Mouse (Mus musculus): ENCODE data around the gene Kansl1.

The Kansl1 gene

DNA sequence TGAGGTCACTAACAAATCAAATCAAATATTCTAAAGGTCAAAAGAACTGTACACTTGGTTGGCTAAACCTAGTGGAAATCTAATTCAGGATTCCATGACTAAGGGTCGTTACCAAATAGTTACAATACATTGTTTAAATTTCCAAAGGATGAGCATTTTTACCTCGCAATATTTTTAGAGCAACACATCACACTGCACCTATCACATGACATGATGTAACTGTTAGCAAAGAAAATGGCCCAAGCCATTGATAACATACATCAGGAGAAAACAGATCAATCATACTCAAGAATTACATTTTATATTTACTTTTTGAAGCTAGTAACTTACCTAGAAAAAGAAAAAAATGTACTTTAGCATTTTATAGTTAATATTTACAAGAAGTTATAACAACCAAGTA is 29.0 kb downstream of the Kansl1 start:
- DNase-seq (ENCODE audit: low spot score in 2 of 2), result no peak

GRCm38 (mm10) chr11:104438450-104438849 is 30.2 kb downstream of the Kansl1 start:
- DNase-seq (ENCODE audit: low spot score in 2 of 2), result no peak

GRCm38 (mm10) chr11:104436394-104436954 is 32.2 kb downstream of the Kansl1 start:
- no peak for DNase-seq (ENCODE audit: low spot score in 2 of 2)

- DNase-seq (ENCODE audit: low spot score in 2 of 2), result no peak
These were observed 32.9 kb downstream of the Kansl1 start for GRCm38 (mm10) chr11:104435753-104436152.

GRCm38 (mm10) chr11:104435141-104435540 is 33.5 kb downstream of the Kansl1 start:
- DNase-seq (ENCODE audit: low spot score in 2 of 2), result no peak

GRCm38 (mm10) chr11:104432251-104432650 is 36.4 kb downstream of the Kansl1 start:
- DNase-seq (ENCODE audit: low spot score in 2 of 2), result no peak

DNA sequence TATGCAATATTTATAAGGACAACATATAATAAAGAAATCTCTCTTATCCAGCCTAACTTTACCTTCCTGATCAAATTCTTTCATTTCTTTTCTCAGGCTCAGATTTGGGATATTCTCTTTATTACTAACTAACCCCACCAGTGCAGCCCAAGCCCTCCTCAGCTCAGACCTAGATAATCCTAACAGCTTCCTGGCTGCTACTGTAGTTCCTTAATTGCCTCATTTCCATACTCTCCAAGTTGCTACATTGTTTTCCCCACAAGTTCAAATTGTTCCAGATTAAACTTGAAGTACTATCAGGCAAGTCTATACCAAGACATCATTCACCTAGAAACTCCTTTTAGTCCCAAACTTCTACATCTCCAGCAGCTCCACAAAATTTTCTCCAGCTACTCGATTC is 36.9 kb downstream of the Kansl1 start:
- no peak for DNase-seq (ENCODE audit: low spot score in 2 of 2)

- DNase-seq (ENCODE audit: low spot score in 2 of 2), result peak; percentile 30 to 32
These were observed 43.8 kb downstream of the Kansl1 start for GRCm38 (mm10) chr11:104424727-104425416.

GRCm38 (mm10) chr11:104412254-104412653 is 56.4 kb downstream of the Kansl1 start:
- no peak for DNase-seq (ENCODE audit: low spot score in 2 of 2)

DNA sequence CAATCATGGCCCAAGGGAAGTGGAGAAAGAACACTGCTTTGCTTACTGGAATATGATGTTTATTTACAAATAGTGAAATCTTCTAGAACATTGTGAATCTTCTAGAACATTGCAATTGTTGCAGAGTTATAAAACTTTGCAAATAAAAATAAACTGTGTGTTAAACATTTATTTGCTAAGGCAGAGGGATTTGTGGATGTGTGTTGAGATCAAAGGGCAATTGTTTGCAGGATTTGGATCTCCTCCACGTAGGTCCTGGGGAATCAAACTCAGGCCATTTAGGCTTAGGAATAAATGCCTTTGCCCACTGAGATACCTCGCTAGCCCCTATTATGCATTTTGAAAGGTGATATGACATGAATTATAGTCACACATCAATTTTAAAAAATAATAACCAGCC is 61.3 kb downstream of the Kansl1 start:
- DNase-seq (ENCODE audit: low spot score in 2 of 2), result no peak

DNA sequence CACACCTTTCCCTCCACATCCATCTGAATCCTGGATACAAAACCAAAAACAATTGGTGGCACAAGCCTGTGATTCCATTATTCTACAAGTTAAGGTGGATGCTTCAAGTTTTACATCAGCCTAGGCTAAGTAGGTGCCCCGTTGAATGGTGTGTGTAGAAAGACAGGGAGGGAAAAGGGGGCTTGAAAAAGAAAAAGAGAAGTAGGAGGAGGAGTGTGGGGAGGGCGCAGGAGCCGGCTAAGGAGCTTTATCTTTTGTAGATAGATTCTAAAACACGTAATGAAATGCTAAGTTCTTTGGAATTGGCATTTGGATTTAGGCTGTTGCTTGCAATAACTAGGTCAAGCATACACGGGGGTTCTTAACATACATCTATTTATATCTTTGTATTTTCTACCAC is 67.7 kb downstream of the Kansl1 start:
- no peak for DNase-seq (ENCODE audit: low spot score in 2 of 2)

- DNase-seq (ENCODE audit: low spot score in 2 of 2), result no peak
These were observed 69.0 kb downstream of the Kansl1 start for GRCm38 (mm10) chr11:104399459-104400216.

GRCm38 (mm10) chr11:104395648-104396047 is 73.0 kb downstream of the Kansl1 start:
- no peak for DNase-seq (ENCODE audit: low spot score in 2 of 2)

DNA sequence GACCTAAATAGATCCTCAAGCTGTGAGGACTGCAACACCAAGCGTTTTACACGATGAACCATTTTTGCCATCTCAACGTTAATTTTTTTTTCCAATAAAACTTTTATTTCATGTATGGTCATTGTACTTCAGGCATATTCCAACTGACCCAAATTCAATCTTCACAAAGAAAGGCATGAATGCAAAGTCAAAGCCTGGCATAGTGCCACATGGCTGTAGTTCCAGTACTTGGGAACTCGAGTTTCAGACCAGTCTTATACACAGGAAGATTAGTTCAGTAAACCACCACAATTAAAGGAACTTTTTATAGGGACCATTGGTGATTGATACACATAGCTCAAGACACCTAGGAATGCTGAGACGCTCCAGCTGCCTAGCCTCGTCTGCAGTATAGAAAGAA is 75.5 kb downstream of the Kansl1 start:
- DNase-seq (ENCODE audit: low spot score in 2 of 2), result no peak

DNA sequence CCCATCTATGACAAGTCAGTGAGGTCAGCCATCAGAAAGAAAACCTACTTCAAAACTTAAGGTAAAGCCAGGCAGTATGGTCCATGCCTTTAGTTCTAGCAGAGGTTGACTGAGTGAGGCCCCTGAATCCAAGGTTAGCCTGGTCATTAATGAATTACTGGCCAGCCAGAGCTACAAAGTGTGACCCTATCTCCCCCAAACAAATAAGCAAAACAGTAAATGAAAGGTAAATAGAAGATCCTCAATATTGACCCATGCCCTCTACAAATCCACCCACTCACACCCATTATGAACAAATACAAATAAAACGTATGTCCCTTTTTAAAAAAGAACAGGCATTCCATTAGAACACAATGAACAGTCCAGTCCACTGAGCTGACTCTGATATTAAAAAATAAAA is 76.5 kb downstream of the Kansl1 start:
- DNase-seq (ENCODE audit: low spot score in 2 of 2), result no peak

GRCm38 (mm10) chr11:104387284-104387683 is 81.4 kb downstream of the Kansl1 start:
- DNase-seq (ENCODE audit: low spot score in 2 of 2), result no peak

DNA sequence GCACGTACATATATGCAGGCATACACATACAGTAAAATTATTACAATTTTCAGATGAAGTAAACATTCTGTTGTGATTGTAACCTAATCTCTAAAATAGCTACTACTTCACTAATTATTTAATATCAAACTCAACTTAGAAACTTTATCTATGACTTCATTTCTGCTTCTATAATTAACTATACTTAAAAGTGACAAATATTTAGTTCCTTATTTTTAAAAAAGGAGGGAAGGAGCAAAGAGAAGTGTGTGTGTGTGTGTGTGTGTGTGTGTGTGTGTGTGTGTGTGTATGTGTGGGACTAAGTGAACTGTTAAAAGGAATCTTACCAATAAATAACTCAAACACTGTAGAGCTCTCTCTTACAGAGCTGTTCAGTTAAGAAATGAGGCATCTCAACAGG is 82.1 kb downstream of the Kansl1 start:
- no peak for DNase-seq (ENCODE audit: low spot score in 2 of 2)

GRCm38 (mm10) chr11:104383167-104383810 is 85.4 kb downstream of the Kansl1 start:
- DNase-seq (ENCODE audit: low spot score in 2 of 2), result no peak

- no peak for DNase-seq (ENCODE audit: low spot score in 2 of 2)
These were observed 86.8 kb downstream of the Kansl1 start for GRCm38 (mm10) chr11:104381887-104382286.

GRCm38 (mm10) chr11:104379635-104380034 is 89.0 kb downstream of the Kansl1 start:
- DNase-seq (ENCODE audit: low spot score in 2 of 2), result no peak

DNA sequence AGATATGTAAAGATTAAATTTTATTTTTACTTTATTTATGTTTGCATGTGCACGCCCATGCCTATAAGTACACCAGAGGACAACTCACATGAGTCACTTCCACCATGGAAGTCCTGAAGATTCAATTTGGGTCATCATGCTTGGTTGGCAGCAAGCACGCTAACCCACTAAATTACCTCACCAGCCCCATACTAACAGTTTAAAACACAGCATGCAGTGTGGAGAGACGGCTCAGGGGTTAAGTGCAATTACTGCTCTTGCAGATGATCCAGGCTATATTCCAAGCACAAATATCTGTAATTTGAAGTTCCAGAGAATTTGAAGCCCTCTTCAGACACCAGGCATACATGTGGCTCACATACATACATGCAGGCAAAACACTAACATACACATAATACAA is 92.4 kb downstream of the Kansl1 start:
- DNase-seq (ENCODE audit: low spot score in 2 of 2), result no peak

DNA sequence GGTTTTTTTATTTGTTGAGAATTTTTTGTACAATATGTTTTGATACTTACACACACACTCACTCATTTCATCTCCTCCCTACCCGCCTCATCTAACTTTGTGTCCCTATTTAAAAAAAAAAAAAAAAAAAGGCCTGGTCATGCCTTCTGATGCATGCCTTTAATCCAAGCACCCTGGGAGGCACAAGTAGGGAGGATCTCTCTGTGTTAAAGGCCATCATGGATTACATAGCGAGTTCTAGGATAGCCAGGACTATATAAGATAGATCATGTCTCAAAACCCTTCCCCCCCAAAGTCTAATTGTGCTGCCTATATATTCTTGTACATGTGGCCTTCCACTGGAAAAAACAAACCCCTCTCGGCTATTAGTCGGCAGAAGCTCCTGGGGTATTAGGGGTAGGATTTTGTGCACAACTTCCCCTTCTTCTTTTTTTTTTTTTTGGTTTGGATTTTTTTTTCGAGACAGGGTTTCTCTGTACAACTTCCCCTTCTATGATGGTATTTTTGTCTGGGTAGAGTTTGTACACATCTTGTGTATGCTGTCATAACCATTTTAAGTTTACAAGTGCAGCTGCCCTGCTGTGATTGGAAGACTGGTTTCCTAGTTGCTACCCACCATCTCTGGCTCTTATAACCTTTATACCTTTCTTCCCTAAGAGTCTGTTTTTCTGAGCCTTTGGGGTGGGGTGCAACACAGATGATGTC is 101.0 kb downstream of the Kansl1 start:
- no peak for DNase-seq (ENCODE audit: low spot score in 2 of 2)
